Mouse (Mus musculus) cortical plate, adult 2 months (tissue): Measurements from ENCODE around the gene Gm37240.

Experiments used
- CTCF ChIP-seq: fragments of 200-500 bp; IDR thresholded peaks from 2 replicates; pipeline ENCODE4 v1.5.1; 2011; ENCODE audit warnings: mild to moderate bottlenecking, control low read depth, low read length; ENCODE audit not compliant: insufficient read depth; ENCODE audit errors: extremely low read depth
- POLR2A ChIP-seq: fragments of 200-500 bp; IDR thresholded peaks from 2 replicates; pipeline ENCODE4 v1.6.1; 2011; ENCODE audit warnings: mild to moderate bottlenecking, low read length, control low read depth; ENCODE audit not compliant: insufficient read depth; ENCODE audit errors: extremely low read depth

DNA sequence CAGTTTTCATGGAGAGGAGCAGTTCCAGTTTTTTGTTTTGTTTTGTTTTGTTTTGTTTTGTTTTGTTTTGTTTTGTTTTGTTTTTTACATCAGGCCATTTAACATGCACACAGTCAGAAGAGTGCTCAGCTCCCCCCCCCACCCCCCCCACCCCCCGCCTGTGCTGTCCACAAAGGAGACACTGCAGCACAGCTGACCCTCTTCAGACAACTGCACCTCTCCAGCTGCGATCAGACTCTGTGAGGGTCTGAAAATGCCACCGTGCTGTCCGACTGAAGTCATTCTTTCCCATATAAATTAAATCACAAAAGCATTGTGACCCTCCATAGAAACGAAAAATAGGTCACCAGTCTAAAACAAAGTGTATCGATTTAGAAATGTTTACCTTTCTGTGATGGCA lies 28.0 kb downstream of the Gm37240 start:
- TF ChIP-seq POLR2A: no peak
- no peak for TF ChIP-seq CTCF
